10 mouse cellular contexts compared by ENCODE assay signal in genomic region chr5:23284884-23285283, GRCm38 (mm10).
DNase-seq lines count a peak whose midpoint lies in the region; ATAC-seq and TF ChIP-seq lines count a peak whose summit lies in the region.
"Had no signal": no experiment of that assay in that cellular context is flagged by ENCODE, and none has a peak within 500 bp of the region (broad histone marks: within the 10 kb centered on the region; RNA-seq: fewer than 3 reads in every experiment).

No protein-coding gene starts in this region.

- no peaks in the 10 kb centered on the region for H3K79me2 ChIP-seq in liver, adult 2 months (ENCODE audit: control insufficient read depth, insufficient read depth, low read length)

- peak; percentile 46 for TF ChIP-seq CTCF in liver, adult 2 months (IDR thresholded peaks at IDR 0.05; ENCODE audit: low read depth, low read length)

- 14% methylated on average over 3 of the region's 3 CpGs for WGBS in liver, adult 2 months

- H3K36me3 ChIP-seq in liver, adult 2 months (ENCODE audit: control insufficient read depth, insufficient read depth, low read length) = no peaks in the 10 kb centered on the region
- H3K36me3 ChIP-seq: limb, embryonic 15.5 days; stomach, embryonic 15.5 days had no signal

- no peak overlapping the region for H3K9ac ChIP-seq in liver, adult 2 months (ENCODE audit: low read depth, low read length)
- H3K9ac ChIP-seq: limb, embryonic 15.5 days; stomach, embryonic 15.5 days had no signal

- H3K4me1 ChIP-seq in liver, adult 2 months (ENCODE audit: control insufficient read depth, insufficient read depth, low read length) = no peaks in the 10 kb centered on the region
- H3K4me1 ChIP-seq: limb, embryonic 15.5 days; stomach, embryonic 15.5 days had no signal

- TF ChIP-seq POLR2A in liver, adult 2 months (IDR thresholded peaks at IDR 0.05; ENCODE audit: extremely low read depth, insufficient read depth, low read length) = no peak

- ATAC-seq in neutrophil, adult 5-6 weeks (ENCODE audit: extremely low read depth, insufficient number of reproducible peaks, low FRiP score, poor library complexity, severe bottlenecking) = peak; percentile 44; the same call in 1 of the 2 replicates

- H3K4me3 ChIP-seq in liver, adult 2 months (ENCODE audit: insufficient read depth, low read depth, low read length) = no peak overlapping the region
- H3K4me3 ChIP-seq: erythroblast, embryonic 14.5 days; limb, embryonic 15.5 days; stomach, embryonic 15.5 days had no signal

- no peaks in the 10 kb centered on the region for H3K27me3 ChIP-seq in liver, adult 2 months (ENCODE audit: control insufficient read depth, insufficient read depth, low read length)
- H3K27me3 ChIP-seq: limb, embryonic 15.5 days; stomach, embryonic 15.5 days had no signal

- peak; percentile 57 for DNase-seq in liver, adult 2 months (ENCODE audit: extremely low read depth, low read depth, low spot score)
- DNase-seq in liver = no peak
- peak; percentile 56 for DNase-seq in Muller cell, postnatal 12 days (ENCODE audit: inconsistent ontology term)
- DNase-seq in embryo, embryonic 10.5 days (ENCODE audit: low spot score) = peak; percentile 77
- no peak for DNase-seq in adrenal gland, postnatal 4 days (ENCODE audit: low spot score in 2 of 2)
- DNase-seq in right cerebral cortex, adult 2 months (ENCODE audit: low spot score in 2 of 2) = no peak

- H3K27ac ChIP-seq in liver, adult 2 months (replicated peaks; ENCODE audit: insufficient read depth, low read depth, low read length) = no peak overlapping the region
- H3K27ac ChIP-seq: limb, embryonic 15.5 days; stomach, embryonic 15.5 days had no signal

Comparison
In these comparisons a context has a peak if more than half of its experiments do, and no peak if none do; other contexts are left out.
1. DNase-seq: peak in liver, adult 2 months (single experiment), Muller cell, postnatal 12 days (single experiment) and embryo, embryonic 10.5 days (single experiment); none in liver (single experiment), adrenal gland, postnatal 4 days (0 of 2) and right cerebral cortex, adult 2 months (0 of 2).